Mouse (Mus musculus) lung, postnatal 36 days (tissue): ENCODE data around the gene Ikbip.

Experiments
- DNase-seq: peaks from one replicate; pipeline ENCODE4 v3.0.0; 2022; ENCODE audit warnings: mixed read lengths

Gene Ikbip

GRCm38 (mm10) chr10:91082550-91083392 lies at the start of gene Ikbip, which contains the start of gene Apaf1:
Gene Ikbip (plus strand): TSS chr10:91082940.
Gene Apaf1 (minus strand): TSS chr10:91082770.
- peak; percentile 100 for DNase-seq

DNA sequence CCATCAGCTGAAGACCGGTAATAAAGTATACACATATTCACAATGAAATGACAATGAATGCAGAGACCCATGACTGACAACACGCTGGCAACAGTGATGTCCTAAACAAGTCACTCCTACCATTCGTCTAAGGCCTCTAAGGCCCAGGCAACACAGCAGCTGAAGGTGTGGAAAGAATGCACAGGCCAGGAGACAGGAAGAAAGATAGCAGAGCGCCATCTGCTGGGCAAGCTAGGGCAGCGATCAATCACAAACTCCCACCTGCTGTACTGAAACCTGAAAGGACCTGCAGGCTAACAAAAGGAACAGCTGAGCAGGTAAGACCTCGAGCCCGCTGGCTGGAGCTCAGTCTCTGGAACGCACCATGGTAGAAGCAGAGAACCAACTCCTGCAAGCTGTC lies 48.8 kb upstream of the Ikbip start:
- peak; percentile 64 for DNase-seq

- no peak for DNase-seq
Measured at GRCm38 (mm10) chr10:91049696-91050095, 33.0 kb upstream of the Ikbip start.

DNA sequence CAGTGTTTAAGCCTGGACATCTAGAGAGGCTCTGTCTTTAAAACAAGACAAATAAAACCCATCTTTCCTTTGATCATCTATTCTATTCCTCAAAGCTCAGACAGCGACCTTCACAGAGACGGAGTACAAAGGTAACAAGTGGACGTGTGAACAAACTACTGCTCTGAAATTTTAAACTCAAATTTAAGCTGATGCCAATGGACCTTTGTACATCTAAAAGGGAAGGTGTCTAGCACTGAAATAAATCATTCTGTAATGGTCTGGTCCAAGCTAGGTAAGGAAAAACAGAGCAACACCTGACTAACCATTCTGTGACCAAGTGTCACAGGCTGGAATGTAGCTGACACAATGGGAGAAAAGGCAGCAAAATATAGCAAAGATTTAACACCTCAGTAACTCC lies 31.6 kb upstream of the Ikbip start:
- no peak for DNase-seq

GRCm38 (mm10) chr10:91052734-91053133 lies 30.0 kb upstream of the Ikbip start:
- no peak for DNase-seq

DNA sequence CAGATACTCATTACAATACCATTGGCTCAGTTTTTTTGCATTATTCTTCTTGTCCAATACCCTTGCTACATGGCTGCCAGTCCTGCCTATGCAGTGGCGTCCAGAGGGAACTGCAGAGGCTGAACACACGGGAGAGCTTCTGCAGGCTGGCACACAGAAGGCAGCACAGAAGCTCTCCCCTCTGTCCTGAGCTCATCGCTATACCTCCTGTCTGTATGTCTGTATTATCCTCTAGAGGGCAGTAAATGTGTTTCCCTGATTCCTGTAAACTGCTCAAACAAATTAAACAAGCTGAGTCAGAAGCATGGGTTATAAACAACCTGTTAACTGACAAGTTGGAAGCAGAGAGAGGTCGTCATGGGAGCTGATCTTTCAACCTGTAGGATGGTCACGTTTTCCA lies 22.0 kb upstream of the Ikbip start:
- peak; percentile 10 for DNase-seq

- DNase-seq: no peak
Measured at GRCm38 (mm10) chr10:91062355-91062754, 20.4 kb upstream of the Ikbip start.

- no peak for DNase-seq
Measured at GRCm38 (mm10) chr10:91071768-91072167, 11.0 kb upstream of the Ikbip start.

GRCm38 (mm10) chr10:91073345-91073744 lies 9.4 kb upstream of the Ikbip start:
- DNase-seq: peak; percentile 62

GRCm38 (mm10) chr10:91076667-91077066 lies 6.1 kb upstream of the Ikbip start:
- DNase-seq: no peak

DNA sequence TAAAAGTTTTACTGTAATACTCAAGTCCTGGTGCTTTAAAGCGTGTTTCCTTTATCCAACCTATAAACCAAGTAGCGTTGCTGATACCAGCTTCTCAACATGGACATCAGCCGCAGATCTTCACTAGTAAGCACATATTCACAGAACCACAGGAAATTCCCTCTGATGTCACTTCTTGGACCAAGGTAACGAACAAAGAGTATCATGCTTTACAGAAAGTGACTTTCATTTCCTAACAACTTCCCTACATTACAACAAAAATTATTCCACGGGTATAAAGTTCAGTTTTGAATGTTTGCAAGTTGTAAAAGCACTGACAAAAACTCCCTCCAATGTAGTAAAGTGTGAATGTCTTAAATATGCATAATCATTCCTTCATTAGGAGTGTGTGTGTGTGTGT lies 2.2 kb upstream of the Ikbip start:
- DNase-seq: no peak

- peak; percentile 39 for DNase-seq
Measured at GRCm38 (mm10) chr10:91081959-91082507, 707 bp upstream of the Ikbip start.

DNA sequence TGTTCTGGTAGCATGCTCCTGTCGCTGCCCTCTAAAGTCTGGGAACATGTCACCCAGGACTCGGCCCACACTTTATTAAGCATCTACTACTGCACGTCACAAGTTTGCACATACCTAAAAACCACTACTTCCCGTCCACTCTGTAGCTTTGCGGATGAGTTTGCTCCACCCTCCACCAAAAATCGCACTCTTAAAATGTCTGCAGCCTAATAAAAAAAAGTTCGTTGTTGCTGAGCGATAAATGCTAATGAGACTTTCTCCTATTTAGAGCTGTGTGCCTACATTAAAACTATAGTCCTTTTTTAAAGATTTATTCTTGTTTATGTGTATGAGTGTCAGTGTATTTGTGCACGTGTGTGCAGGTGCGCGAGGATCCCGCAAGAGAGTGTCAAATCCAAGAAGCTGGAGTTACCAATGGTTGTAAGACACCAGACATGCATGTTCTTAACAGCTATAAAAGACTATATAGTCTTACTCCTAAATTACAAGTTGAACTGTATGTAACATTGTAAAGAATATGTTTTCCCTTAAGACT lies 720 bp downstream of the Ikbip start:
- DNase-seq: peak; percentile 22

DNA sequence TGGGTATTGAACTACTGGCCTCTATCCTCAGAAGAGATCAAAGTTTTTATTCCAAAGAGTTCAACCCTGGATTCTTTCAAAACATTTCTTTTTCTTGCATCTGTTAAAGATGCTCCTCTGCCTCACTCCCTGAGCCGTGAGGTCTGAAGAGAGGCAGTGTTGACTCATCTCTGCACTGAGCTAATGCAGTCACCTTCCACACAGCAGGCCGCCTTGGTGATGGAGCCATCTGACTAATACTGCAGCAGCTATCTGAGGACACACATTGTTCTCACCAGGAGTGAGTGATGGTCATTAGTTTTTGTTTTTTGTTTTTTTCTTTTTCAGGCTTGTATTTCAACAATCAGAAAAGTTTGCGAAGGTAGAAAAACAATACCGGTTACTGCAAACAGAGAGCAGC lies 10.1 kb downstream of the Ikbip start:
- DNase-seq: no peak

DNA sequence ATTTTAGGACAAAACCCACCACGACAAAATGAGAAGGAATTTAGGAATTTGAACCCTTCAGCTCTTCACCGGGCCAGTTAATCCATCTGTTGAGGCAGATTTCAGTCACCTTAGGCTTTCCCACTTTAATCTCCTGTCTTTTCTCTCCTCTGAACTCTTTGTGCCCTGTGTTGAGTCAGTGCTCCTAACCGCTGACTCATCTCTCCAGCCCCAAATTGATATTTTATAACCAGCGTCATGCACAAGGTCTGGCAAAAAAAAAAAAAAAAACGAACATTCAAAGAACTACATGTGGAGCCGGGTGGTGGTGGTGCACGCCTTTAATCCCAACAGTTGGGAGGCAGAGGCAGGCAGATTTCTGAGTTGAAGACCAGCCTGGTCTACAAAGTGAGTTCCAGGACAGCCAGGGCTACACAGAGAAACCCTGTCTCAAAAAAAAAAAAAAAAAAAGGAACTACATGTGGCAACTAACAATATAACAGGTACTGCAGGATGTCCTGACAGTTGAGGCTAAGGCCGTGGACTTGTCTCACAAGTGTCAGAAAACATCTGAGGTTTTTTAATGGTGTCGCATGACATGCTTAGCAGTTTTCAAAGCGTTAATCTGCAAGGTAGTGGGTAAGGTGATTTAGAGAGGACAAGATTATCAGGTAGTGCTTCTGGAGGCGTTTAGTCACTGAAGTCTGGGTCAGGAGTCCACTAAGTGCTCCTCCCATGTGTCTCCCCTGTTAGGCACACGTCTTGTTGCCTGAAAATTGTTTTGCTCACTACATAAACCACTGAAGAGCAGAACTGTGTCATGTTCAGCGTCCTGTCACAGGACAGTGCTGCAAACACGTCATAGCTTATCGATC lies 11.7 kb downstream of the Ikbip start:
- no peak for DNase-seq

- no peak for DNase-seq
Measured at GRCm38 (mm10) chr10:91098056-91098455, 15.3 kb downstream of the Ikbip start.

GRCm38 (mm10) chr10:91100101-91100500 lies 17.4 kb downstream of the Ikbip start:
- DNase-seq: no peak

DNA sequence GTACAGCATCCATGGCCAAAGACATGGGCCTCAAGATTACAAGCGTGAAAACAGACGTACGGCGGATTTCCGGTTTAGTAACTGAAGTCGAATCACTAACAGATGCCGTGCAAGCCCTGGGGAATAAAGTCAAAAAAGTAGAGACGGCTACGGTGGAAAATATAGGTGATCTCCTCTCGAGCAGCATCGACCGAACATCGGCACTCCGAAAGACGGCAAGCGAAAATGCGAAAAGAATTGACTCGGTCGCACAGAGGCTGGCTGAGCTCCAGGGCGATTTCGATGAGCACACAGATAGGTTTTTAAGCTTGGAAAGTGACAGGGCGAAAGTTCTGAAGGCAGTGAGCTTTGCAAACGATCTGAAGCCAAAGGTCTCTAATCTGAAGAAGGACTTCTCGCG lies 19.2 kb downstream of the Ikbip start:
- no peak for DNase-seq

GRCm38 (mm10) chr10:91102799-91103590 lies 20.3 kb downstream of the Ikbip start:
- DNase-seq: no peak

DNA sequence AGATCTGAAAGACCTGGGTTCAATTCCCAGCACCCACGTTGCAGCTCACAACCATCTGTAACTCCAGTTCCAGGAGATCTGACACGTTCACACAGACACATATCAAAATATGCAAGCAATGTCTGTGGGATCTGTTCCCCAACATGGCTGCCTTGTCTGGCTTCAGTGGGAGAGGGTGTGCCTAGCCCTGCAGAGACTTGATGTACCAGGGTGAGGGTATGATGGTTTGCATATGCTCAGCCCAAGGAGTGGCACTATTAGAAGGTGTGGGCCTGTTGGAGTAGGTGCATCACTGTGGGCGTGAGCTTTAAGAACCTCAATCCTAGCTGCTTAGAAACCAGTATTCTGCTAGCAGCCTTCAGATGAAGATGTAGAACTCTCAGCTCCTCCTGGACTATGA lies 23.2 kb downstream of the Ikbip start:
- DNase-seq: no peak

- DNase-seq: no peak
Measured at GRCm38 (mm10) chr10:91109841-91110240, 27.1 kb downstream of the Ikbip start.

- no peak for DNase-seq
Measured at GRCm38 (mm10) chr10:91116958-91117357, 34.2 kb downstream of the Ikbip start.
